Mouse (Mus musculus) embryo, embryonic 10 days (tissue): ENCODE results near the gene Gm21885.

ENCODE experiments used
- DNase-seq: peaks from one replicate; pipeline ENCODE4 v3.0.0-alpha.2; 2015; ENCODE audit warnings: low spot score

Gm21885 gene

DNA sequence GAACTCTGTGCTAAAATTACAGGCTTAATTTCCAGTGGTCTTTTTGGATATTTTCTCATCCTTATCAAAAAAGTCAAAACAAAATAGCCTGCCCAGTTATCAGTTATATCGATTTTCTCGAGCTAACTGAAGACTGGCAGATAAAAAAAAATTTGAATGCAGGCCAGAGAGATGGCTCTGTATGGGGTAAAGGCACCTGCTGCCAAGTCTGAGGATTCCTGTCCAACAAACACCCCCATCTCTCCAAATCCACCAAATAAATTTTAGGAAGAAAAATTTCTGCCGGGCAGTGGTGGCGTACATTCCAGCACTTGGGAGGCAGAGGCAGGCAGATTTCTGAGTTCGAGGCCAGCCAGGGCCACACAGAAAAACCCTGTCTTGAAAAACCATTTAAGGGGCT lies 36.4 kb downstream of the Gm21885 start:
- DNase-seq, result no peak

DNA sequence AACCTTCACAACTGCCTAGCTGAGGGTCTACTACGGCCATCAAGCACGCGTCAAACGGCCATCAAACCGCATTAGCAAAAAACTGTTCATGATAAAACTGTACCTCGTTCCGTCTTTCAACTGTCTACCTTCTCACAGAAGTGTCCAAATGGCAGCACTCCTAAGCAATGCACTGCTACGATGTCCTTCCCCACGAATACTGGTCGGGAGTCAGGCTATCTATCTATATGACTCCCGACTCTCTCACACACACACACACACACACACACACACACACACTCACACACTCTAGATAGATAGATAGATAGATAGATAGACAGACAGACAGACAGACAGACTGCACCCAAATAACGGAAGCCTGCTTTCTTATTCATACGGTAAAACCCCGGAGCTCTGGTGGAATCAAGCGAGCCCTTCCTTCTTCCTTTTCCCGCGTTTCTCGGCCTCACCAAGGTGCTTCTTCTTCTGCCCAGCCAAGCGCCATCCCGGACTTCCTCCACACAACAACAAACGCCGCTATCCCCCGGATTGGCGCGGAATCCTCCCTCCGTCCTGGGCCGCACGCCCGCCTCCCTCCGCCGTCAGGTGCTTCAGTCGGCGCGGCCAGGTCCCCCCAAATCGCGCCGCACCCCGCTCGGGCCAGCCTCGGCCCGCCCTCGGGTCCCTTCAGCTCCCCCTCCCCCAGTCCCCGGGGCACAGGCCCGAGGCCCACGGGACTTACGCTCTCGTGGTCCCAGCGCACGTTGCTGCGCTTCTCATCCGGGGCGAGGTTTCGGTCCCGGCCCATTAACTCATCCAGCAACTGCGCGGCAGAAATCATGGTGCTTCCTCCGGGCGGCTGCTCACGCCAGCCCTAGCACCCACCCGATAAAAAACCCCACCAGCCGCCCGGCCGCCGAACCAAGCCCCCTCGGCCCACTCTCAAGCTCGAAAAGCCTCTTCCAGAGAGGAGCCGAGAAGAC lies 39.6 kb downstream of the Gm21885 start:
- DNase-seq, result peak; percentile 45

DNA sequence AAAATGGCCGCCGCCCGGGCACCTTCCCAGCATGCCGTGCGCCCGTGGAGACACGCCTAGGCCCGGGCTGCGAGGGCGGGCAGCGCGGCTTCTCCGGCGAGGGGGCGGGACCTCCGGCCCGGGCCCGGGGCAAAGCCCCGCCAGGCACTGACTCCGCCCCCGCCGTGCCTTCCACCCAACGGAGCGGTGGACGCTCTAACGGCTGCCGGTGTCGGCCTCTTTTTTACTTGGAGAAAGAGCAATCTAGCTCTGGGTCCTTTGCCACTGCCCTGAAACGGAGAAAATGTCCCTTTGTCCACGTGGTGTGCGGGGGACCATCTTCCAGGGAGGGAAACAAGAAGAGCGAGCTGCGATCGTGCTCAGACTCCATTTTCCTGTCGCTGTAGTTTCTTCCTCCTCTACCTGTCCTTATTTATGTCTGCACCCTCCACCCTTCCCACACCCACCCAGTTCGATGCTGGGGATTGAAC lies 40.3 kb downstream of the Gm21885 start, which contains the start of gene Luc7l3:
TSS of gene Luc7l3 (minus strand) at position 58 of the 470 bp plus-strand sequence.
- peak; percentile 93 for DNase-seq

DNA sequence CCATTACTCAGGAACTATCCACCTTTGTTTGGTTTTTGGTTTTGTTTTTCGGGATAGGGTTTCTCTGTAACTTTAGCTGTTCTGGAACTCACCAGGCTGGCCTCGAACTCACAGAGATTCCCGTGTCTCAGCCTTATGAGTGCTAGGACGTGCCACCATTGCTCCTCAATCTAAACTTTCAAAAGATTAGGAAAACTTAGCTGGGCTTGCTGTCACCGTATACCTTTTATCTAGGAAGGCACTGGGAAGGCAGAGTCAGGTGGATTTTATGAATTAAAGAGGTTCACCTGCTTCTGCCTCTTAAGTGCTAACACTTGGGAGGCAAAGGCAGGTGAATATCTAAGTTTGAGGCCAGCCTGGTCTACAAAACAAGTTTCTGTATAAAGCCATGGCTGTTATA lies 41.0 kb downstream of the Gm21885 start:
- no peak for DNase-seq

DNA sequence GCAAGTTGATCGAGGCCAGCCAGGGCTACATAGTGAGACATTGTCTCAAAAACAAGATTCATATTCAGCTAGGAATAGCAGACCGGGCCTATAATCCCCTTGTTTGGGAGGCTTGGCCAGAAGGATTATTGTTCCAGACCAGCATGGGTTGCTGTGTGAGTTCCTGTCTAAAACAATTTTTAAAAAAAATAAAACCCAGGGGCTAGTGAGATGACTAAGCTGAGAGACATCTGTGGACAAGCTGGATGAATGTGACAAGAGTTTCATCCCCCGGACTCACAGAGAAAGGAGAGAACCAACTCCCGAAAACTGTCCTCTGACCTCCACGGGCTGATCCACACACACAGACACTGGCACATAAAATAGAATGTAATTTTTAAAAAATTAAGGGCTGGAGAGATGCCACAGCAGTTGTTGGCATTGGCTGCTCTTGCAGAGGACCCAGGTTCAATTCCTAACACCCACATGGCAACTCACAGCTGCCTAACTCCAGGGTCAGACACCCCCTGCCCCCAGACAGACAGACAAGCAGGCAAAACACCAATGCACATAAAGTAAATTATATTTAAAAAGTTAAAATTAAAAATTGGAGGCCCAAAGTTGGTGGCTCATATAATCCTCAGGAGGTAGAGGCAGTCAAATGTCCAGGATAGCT lies 41.7 kb downstream of the Gm21885 start:
- DNase-seq, result no peak

DNA sequence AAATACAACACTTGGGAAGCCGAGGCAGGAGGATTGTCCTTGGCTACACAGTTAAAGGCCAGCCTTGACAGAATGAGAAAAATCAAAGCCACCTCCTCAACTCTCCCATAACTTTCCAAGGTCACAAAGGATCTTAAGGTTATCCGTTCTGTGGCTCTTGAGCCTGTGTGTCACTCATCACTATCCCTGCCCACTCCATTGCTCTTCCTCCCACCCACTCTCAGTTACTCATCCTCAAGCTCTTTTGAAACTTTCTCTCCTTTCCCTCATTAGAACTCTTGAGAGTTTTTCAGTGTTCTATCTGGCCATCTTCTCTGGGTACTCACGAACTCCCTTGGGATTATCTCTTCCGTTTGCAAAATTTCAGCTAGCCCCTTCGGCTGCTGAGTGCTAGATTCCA lies 42.9 kb downstream of the Gm21885 start:
- no peak for DNase-seq

DNA sequence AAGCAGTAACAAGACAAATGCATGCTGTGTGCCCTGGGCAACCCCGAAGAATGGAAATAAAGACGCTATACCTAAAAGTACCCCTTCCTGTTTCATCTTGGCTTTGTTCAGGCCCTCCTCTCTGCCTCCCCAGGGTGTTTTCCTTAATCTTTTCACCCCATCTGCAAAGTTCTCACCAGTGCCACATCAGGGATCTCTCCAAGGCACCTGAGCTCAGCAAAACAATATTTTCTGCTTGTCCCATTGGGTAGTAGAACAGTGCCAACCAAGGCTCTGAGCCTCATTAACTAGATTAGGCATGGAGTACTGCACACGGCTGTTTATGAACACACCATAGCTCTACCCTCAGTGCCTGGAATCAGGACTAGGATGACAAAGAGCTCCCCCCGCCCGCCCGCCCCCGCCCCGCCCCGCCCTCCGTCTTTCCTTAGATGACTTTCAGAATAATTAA lies 45.3 kb downstream of the Gm21885 start:
- peak; percentile 73 for DNase-seq

DNA sequence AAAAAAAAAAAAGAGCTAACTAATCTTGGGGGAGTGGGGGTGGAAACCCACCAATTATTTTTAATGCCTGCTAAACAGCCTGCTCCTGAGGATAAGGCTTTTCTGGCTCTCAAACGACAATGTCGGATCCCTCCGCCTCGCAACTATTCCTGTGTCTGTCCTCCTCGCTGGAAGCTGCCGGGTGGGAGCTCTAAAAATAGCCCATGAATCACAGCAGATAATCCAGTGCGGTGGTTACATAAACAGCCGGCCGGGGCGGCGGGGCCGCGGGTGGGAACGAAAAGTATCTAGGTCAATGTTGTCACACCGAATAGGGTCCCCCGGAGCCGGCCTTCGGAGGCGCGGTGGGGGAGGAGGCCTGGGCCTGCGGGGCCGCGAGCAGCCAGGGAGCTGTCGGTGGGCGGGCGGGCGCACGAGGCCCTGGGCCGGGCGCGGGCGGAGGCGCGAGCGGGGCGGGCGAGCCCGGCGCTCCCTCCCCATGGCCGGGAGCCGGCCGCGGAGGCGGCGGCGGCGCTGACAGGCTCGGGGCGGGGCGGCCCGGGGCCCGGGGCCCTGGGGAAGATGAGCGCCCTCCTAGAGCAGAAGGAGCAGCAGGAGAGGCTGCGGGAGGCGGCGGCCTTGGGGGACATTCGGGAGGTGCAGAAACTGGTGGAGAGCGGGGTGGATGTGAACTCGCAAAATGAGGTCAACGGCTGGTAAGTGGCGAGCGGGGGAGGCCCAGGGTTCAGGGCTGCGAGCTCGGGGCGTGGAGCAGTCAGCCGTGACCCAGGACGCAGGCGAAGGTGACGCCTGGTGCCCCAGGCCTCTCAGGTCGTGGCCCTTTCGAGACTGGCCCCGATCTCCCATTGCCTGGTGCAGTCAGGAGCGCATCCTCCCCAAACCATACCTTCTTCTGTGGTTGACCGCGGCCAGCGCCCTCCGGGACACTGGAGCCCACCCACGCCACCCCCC lies 46.3 kb downstream of the Gm21885 start, which contains the start of gene Ankrd40:
TSS of gene Ankrd40 (plus strand) at position 309 of the 951 bp plus-strand sequence.
- peak; percentile 90 for DNase-seq

DNA sequence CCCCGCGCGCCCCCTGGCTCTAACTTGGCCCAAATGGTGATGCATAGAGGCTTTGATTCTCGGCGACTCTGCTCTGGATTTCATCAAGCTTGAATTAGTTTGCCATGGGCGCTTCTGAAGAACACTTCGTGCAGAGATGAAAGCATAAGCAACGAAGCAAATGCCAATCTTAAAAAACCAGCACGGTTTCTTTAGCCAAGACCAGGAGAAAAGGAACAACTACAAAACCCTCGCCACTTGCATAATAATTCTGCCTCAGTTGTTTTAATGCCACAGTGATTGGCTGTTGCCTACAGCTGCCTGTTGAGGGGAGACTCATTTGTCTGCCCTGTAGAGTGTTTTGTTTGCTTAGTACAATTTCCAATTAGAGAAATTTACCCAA lies 47.0 kb downstream of the Gm21885 start:
- DNase-seq, result no peak

DNA sequence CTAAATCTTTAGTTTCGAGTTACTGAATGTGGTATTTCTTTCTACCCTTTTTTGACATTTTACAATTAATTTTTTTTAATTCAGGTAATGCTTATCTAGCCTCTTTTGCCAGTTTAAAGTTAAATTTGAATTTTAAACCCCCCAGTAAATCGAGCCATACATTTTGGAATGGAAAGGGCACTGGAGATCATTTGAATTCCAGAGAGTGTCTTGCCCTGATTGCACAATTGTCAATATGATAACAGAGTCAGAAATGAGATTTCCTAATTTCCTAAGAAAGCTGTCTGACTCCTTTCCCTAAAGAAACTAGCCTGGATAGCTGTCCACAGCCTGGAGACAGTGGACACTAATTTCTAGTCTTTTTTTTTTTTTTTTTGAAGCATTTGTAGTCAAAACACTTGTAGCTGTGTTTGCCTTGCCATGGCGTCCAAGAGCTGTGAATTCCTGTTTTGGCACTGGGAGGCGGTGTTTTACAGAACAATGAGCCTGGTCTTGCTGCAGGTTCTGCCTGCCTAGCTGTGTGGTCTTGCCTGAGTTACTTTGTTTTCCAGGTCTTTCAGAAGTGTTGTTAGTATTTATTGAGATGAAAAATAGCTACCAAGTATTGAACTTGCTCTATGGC lies 47.7 kb downstream of the Gm21885 start:
- DNase-seq, result peak; percentile 78

DNA sequence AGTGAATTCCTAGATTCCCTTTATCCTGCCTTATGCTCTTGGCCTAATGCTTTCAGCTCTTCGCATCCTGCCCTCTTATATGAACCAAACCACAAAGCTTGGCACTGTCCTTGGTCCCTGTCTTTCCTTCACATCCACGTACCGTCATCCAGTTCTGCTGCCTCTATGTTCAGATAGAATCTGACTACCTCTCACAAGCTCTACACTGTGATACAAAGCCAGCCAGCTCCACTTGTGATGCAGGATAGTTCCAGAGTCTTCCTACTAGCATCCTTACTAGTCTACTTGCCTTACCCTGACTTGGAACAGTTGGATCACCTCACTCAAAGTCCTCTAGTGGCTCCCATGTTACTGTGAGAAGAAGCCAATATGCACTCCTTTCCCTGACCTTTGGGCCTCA lies 48.5 kb downstream of the Gm21885 start:
- DNase-seq, result no peak

DNA sequence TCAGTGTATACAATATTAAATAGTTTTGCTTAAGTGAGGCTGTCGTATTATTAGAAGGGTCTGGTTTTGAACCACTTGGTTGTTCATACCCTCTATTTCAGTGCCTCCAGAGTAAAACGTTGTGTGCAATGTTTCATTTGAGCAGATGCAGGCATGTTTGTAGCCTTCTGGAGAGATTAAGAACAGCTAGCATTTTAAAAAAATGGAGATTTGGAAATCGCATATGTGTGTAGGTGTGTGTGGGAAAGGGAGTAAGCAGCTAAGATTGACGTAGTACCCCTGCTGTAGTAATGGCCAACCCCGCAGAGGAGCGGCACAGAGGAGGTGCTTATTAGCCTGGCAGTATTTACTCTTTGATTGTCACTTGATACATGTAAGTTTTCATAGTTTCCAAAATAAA lies 51.1 kb downstream of the Gm21885 start:
- no peak for DNase-seq

DNA sequence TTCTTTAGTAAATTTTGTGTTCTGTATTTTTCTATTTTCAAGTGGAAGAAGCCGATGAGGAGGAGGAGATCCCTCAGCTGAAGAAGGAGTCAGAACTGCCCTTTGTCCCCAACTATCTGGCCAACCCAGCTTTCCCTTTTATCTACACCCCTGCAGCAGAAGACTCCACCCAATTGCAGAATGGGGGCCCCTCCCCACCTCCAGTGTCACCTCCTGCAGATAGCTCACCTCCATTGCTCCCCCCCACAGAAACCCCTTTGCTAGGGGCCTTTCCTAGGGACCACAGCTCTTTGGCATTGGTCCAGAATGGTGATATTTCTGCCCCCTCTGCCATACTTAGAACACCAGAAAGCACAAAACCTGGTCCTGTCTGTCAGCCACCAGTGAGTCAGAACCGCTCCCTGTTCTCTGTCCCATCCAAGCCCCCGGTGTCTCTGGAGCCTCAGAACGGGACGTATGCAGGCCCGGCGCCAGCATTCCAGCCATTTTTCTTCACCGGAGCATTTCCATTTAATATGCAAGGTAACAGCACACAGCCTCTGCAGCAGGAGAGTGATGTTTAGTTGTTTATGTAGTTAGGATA lies 52.8 kb downstream of the Gm21885 start:
- DNase-seq, result no peak
